ENCODE assay signal across 8 mouse cellular contexts in genomic region chr9:107554319-107554825, GRCm38 (mm10). TPM values are rescaled to one million over a fixed set of nuclear protein-coding genes. Genes with fewer than 3 reads are reported as not detected.
A peak's percentile ranks its signal among the peaks of the same experiment; 100 is the strongest.
DNase-seq lines count a peak whose midpoint lies in the region; ATAC-seq and TF ChIP-seq lines count a peak whose summit lies in the region.

No protein-coding gene starts in this region.

- peak; percentile 96 for ATAC-seq in hindbrain, postnatal 0 days

- H3K4me2 ChIP-seq in hindbrain, postnatal 0 days (ENCODE audit: low read depth, low read length) = peak overlapping the region; percentile 68

- peaks cover 25% of the 10 kb centered on the region for H3K36me3 ChIP-seq in hindbrain, postnatal 0 days (ENCODE audit: insufficient read depth, low read length)
- H3K36me3 ChIP-seq in megakaryocyte, embryonic 14.5 days (replicated peaks; ENCODE audit: low read length) = peaks cover 31% of the 10 kb centered on the region

- peaks cover 31% of the 10 kb centered on the region for H3K4me1 ChIP-seq in hindbrain, postnatal 0 days (ENCODE audit: insufficient read depth, low read length)
- peaks cover 66% of the 10 kb centered on the region for H3K4me1 ChIP-seq in megakaryocyte, embryonic 14.5 days

- peak overlapping the region; percentile 66 for H3K9ac ChIP-seq in hindbrain, postnatal 0 days (replicated peaks; ENCODE audit: low read length)

- H3K27ac ChIP-seq in hindbrain, postnatal 0 days = peak overlapping the region; percentile 74

- peak; percentile 96 for DNase-seq in WW6 (ENCODE audit: low read depth, low spot score)
- DNase-seq in cerebellum, postnatal 4 days (ENCODE audit: low spot score in 2 of 2) = peak; percentile 82 to 95
- DNase-seq in gastrocnemius, adult 18-20 months (ENCODE audit: low spot score) = peak; percentile 94
- peak; percentile 99 for DNase-seq in hindbrain, postnatal 0 days (ENCODE audit: low spot score)
- DNase-seq in left cerebral cortex, adult 8-10 months (ENCODE audit: low spot score in 2 of 2) = peak; percentile 84 to 95
- peak; percentile 97 for DNase-seq in right cerebral cortex, postnatal 10 days (ENCODE audit: low spot score in 2 of 2)
- peak; percentile 91 for DNase-seq in urinary bladder, postnatal 25 days (ENCODE audit: low spot score)

- TF ChIP-seq CTCF in hindbrain, postnatal 0 days (IDR thresholded peaks at IDR 0.05; ENCODE audit: low read depth) = peak; percentile 40; the same call in 1 of the 2 replicates

- 0 out of 2 replicates have a peak, but pooled peaks cover 7% of the 10 kb centered on the region for H3K27me3 ChIP-seq in hindbrain, postnatal 0 days (ENCODE audit: insufficient read depth, low read length)
- peaks cover 3% of the 10 kb centered on the region for H3K27me3 ChIP-seq in megakaryocyte, embryonic 14.5 days (replicated peaks)

- H3K4me3 ChIP-seq in hindbrain, postnatal 0 days (ENCODE audit: low read length) = peak overlapping the region; percentile 64
- H3K4me3 ChIP-seq in megakaryocyte, embryonic 14.5 days (replicated peaks) = peak overlapping the region; percentile 96

- no peaks in the 10 kb centered on the region for H3K9me3 ChIP-seq in hindbrain, postnatal 0 days (ENCODE audit: low read length)
- no peaks in the 10 kb centered on the region for H3K9me3 ChIP-seq in megakaryocyte, embryonic 14.5 days

- WGBS in hindbrain, postnatal 0 days = 0% methylated on average over 50 of the region's 53 CpGs

RNA-seq across cellular contexts. Expression of gene Rassf1, which starts 3.0 kb away (rescaled TPM):
- total RNA-seq in gastrocnemius, adult 18-20 months (2021) = 10 to 100 TPM; 11.9 to 13.6 TPM
- total RNA-seq in hindbrain, postnatal 0 days (2014; rRNA removed) = 17.6 and 20.2 TPM in 2 replicates
- 30.3 and 31.0 TPM in 2 replicates for polyA plus RNA-seq in hindbrain, postnatal 0 days (2015; fragmentation: Nextera tagmentation; extraction: Ambion mirVana)
- 10 to 100 TPM; 15.8 to 18.5 (median 16.9) TPM for total RNA-seq in left cerebral cortex, adult 8-10 months (2022)
- polyA plus RNA-seq in megakaryocyte, embryonic 14.5 days (2012; ENCODE audit: insufficient read depth, low replicate concordance) = 10.3 and 12.6 TPM in 2 replicates

RNA-seq across cellular contexts. Expression of gene Zmynd10, which starts 7.3 kb away (rescaled TPM):
- total RNA-seq in gastrocnemius, adult 18-20 months (2021) = under 1 TPM; 0.40 to 0.68 TPM
- 1.8 and 10.9 TPM in 2 replicates for total RNA-seq in hindbrain, postnatal 0 days (2014; rRNA removed)
- 3.5 and 3.7 TPM in 2 replicates for polyA plus RNA-seq in hindbrain, postnatal 0 days (2015; fragmentation: Nextera tagmentation; extraction: Ambion mirVana)
- 1 to 10 TPM; 5.1 to 8.3 (median 6.3) TPM for total RNA-seq in left cerebral cortex, adult 8-10 months (2022)
- polyA plus RNA-seq in megakaryocyte, embryonic 14.5 days (2012; ENCODE audit: insufficient read depth, low replicate concordance) = 0.68 TPM in 1 of 2 replicates, not detected in the other

RNA-seq across cellular contexts. Expression of gene Tusc2, which starts 8.7 kb away (rescaled TPM):
- total RNA-seq in gastrocnemius, adult 18-20 months (2021) = 10 to 100 TPM; 38.7 to 40.9 TPM
- total RNA-seq in hindbrain, postnatal 0 days (2014; rRNA removed) = 128 and 142 TPM in 2 replicates
- 115 and 119 TPM in 2 replicates for polyA plus RNA-seq in hindbrain, postnatal 0 days (2015; fragmentation: Nextera tagmentation; extraction: Ambion mirVana)
- 10 to 100 TPM; 90.7 to 97.1 (median 92.8) TPM for total RNA-seq in left cerebral cortex, adult 8-10 months (2022)
- 23.3 and 103 TPM in 2 replicates for polyA plus RNA-seq in megakaryocyte, embryonic 14.5 days (2012; ENCODE audit: insufficient read depth, low replicate concordance)

RNA-seq across cellular contexts. Expression of gene Nprl2, which starts 12.3 kb away (rescaled TPM):
- 10 to 100 TPM; 10.7 to 13.7 TPM for total RNA-seq in gastrocnemius, adult 18-20 months (2021)
- total RNA-seq in hindbrain, postnatal 0 days (2014; rRNA removed) = 58.6 and 70.5 TPM in 2 replicates
- polyA plus RNA-seq in hindbrain, postnatal 0 days (2015; fragmentation: Nextera tagmentation; extraction: Ambion mirVana) = 53.0 and 54.6 TPM in 2 replicates
- total RNA-seq in left cerebral cortex, adult 8-10 months (2022) = 10 to 100 TPM; 40.8 to 42.3 (median 41.8) TPM
- 0.37 TPM in 1 of 2 replicates, not detected in the other for polyA plus RNA-seq in megakaryocyte, embryonic 14.5 days (2012; ENCODE audit: insufficient read depth, low replicate concordance)

RNA-seq across cellular contexts. Expression of gene Cyb561d2, which starts 12.4 kb away (rescaled TPM):
- 1 to 10 TPM; 3.0 to 4.1 TPM for total RNA-seq in gastrocnemius, adult 18-20 months (2021)
- total RNA-seq in hindbrain, postnatal 0 days (2014; rRNA removed) = 56.5 and 69.3 TPM in 2 replicates
- 52.9 and 53.5 TPM in 2 replicates for polyA plus RNA-seq in hindbrain, postnatal 0 days (2015; fragmentation: Nextera tagmentation; extraction: Ambion mirVana)
- 10 to 100 TPM; 16.3 to 20.6 (median 19.2) TPM for total RNA-seq in left cerebral cortex, adult 8-10 months (2022)
- 4.2 and 18.5 TPM in 2 replicates for polyA plus RNA-seq in megakaryocyte, embryonic 14.5 days (2012; ENCODE audit: insufficient read depth, low replicate concordance)

Comparison
In these comparisons a context has a peak if more than half of its experiments do, and no peak if none do; other contexts are left out.
1. Peak in every context shown above with its lines: DNase-seq, ATAC-seq, H3K4me3 ChIP-seq and H3K27ac ChIP-seq.